Mouse (Mus musculus) liver, embryonic 11.5 days (tissue): Measurements from ENCODE around the gene Tas2r115. TPM values are rescaled to one million over a fixed set of nuclear protein-coding genes. Genes with fewer than 3 reads are reported as not detected.
"Not testable (repeated sequence)": the region's sequence is repeated elsewhere in the genome, so short reads cannot be mapped to it uniquely, and the experiment has no call there.

ENCODE experiments used
- ATAC-seq: fragments of 200-750 bp; cut with Nextera tagmentation; replicated peaks from 2 replicates; pipeline ENCODE4 v1.8.0; 2017; ENCODE audit warnings: moderate number of reproducible peaks, mild to moderate bottlenecking, moderate TSS enrichment, moderate library complexity; ENCODE audit not compliant: low FRiP score
- DNase-seq: peaks from one replicate; pipeline ENCODE4 v3.0.0-alpha.2; 2017; ENCODE audit warnings: low spot score
- H3K27ac ChIP-seq: fragments of 300-500 bp; sonication (generic); 2 replicates; pipeline ENCODE4 v1.5.1; 2014; ENCODE audit warnings: mild to moderate bottlenecking, low read depth, low read length, control low read depth
- H3K27me3 ChIP-seq: fragments of 300-500 bp; sonication (generic); replicated peaks from 2 replicates; pipeline ENCODE4 v1.6.1; 2014; ENCODE audit warnings: low read length, mixed read lengths; ENCODE audit not compliant: control insufficient read depth, insufficient read depth
- H3K36me3 ChIP-seq: fragments of 300-500 bp; sonication (generic); 2 replicates; pipeline ENCODE4 v1.6.1; 2014; ENCODE audit warnings: mild to moderate bottlenecking, low read length, moderate library complexity, mixed read lengths; ENCODE audit not compliant: control insufficient read depth, insufficient read depth
- H3K4me1 ChIP-seq: fragments of 300-500 bp; sonication (generic); replicated peaks from 2 replicates; pipeline ENCODE4 v1.6.1; 2014; ENCODE audit warnings: low read length, mixed read lengths; ENCODE audit not compliant: control insufficient read depth, insufficient read depth
- H3K4me2 ChIP-seq: fragments of 300-500 bp; sonication (generic); 2 replicates; pipeline ENCODE4 v1.6.1; 2014; ENCODE audit warnings: mild to moderate bottlenecking, control low read depth, moderate library complexity
- H3K4me3 ChIP-seq: fragments of 300-500 bp; sonication (generic); 2 replicates; pipeline ENCODE4 v1.5.1; 2014; ENCODE audit warnings: low read depth, low read length, control low read depth
- H3K9ac ChIP-seq: fragments of 300-500 bp; sonication (generic); 2 replicates; pipeline ENCODE4 v1.6.1; 2014; ENCODE audit warnings: low read depth, low read length, control low read depth
- H3K9me3 ChIP-seq: fragments of 300-500 bp; sonication (generic); 2 replicates; pipeline ENCODE4 v1.6.1; 2016; ENCODE audit warnings: low read length, inconsistent platforms, mixed read lengths; ENCODE audit not compliant: control insufficient read depth
- WGBS: fragments of 180-500 bp; shearing (Covaris S2); extraction: QIAGEN DNeasy Blood & Tissue Kit; methylation state at CpG from one replicate; pipeline ENCODE4 v1.1.7; 2014; 5-methylcytosine and 5-hydroxymethylcytosine counted together
- polyA plus RNA-seq: library from polyadenylated mRNA; unstranded; fragments of >200 nt; fragmentation: Nextera tagmentation; extraction: Ambion mirVana; gene quantifications from 2 replicates; pipeline ENCODE4 v1.2.1, GENCODE M21; 2014

The Tas2r115 gene
- not detected in 2 replicates for polyA plus RNA-seq

DNA sequence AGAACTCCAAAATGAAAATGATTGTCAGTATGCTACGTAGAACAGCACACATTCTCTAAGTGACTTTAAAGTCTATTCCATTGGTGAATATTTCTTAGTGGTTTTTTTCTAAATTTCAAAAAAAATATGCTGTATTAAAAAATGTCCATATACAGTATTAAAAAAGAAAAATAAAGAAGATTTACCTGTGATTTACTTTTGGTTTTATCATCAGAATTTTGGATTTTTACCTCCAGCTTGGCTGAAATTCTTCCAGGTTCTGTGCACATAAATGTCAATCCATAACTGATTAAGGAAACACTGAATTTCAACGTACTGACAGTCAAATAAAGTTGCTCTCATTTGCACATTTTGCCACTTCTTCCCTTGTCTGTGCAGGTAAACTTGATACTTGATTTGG is at the start of gene Tas2r115:
Gene Tas2r115 (minus strand): TSS at position 101 of the 400 bp plus-strand sequence.
- Histone ChIP-seq H3K27me3 (no peaks in the 10 kb centered on the region), H3K9ac (no peak within 1 kb of the TSS), H3K9me3 (no peaks in the 10 kb centered on the region), H3K27ac (no peak within 1 kb of the TSS), H3K4me3 (no peak within 1 kb of the TSS), H3K36me3 (no peaks in the 10 kb centered on the region), H3K4me1 (no peaks in the 10 kb centered on the region), H3K4me2 (no peak within 1 kb of the TSS)
- 73% methylated on average over 2 of the region's 2 CpGs for WGBS
- no peak for ATAC-seq
- no peak for DNase-seq

DNA sequence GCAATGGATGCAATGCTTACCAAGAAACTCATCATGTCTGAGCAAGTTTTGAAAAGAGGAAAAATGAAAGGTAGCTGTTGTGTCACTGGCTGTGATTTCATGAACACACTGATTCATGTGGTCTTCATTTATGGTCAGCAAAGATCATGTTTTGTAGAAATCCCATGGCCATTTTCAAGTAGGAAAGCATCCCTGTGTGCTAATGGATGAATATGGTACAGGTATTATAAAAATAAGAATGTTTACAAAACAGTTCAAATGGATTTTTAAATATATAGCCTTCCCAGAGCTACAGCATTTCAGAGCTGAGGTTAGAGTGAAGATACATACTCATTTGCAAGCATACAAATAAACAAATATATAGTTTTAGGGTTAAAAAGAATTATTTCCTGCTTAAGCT is 40.2 kb upstream of the Tas2r115 start, which contains the start of gene Tas2r136:
Gene Tas2r136 (minus strand): TSS at position 101 of the 400 bp plus-strand sequence.
- H3K36me3 ChIP-seq: no peaks in the 10 kb centered on the region
- no peak within 1 kb of the TSS for H3K27ac ChIP-seq
- no peaks in the 10 kb centered on the region for H3K4me1 ChIP-seq
- H3K27me3 ChIP-seq: no peaks in the 10 kb centered on the region
- no peak for ATAC-seq
- H3K4me2 ChIP-seq: no peak within 1 kb of the TSS
- no peaks in the 10 kb centered on the region for H3K9me3 ChIP-seq
- no peak for DNase-seq
- no peak within 1 kb of the TSS for H3K9ac ChIP-seq
- no peak within 1 kb of the TSS for H3K4me3 ChIP-seq

DNA sequence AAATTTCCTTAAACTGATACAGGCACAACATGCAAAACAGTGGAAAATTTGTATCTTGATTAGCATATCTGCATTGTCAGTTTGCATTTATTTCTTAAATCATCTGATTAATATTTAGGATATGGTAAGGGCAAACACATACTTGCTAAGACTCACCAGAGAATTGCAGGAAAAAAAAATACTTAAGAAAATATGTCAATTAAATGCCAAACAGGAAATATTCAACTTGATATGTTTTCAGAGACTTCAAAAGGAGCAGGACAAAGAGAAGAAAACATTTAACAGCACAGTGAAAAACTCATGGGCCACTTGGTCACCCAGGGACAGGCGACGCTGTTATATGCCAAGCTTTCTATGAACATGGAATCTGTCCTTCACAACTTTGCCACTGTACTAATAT is 24.0 kb upstream of the Tas2r115 start, which contains the start of gene Tas2r102:
Gene Tas2r102 (plus strand): TSS at position 301 of the 400 bp plus-strand sequence.
- no peak within 1 kb of the TSS for H3K4me3 ChIP-seq

DNA sequence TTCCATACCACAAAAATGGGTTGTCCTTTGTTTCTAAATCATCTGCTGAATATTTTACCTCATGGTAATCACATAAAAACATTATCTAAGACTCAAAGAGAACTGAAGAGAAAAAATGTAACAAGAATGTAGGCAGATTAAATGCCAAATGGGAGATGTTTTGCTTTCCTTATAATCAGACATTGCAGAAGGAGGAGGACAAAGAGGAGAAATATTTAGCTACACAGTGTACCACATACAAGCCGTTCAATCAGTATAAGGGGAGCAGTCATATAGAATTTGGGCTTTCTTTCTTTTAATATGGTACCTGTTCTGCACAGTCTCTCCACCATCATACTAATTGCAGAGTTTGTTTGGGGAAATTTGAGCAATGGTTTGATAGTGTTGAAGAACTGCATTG is 16.6 kb upstream of the Tas2r115 start, which contains the start of gene Tas2r124:
Gene Tas2r124 (plus strand): TSS at position 301 of the 400 bp plus-strand sequence.
- Histone ChIP-seq H3K4me2 (no peak within 1 kb of the TSS), H3K4me3 (no peak within 1 kb of the TSS), H3K4me1 (no peaks in the 10 kb centered on the region), H3K9me3 (no peaks in the 10 kb centered on the region), H3K27me3 (no peaks in the 10 kb centered on the region), H3K9ac (no peak within 1 kb of the TSS), H3K27ac (no peak within 1 kb of the TSS), H3K36me3 (no peaks in the 10 kb centered on the region)
- WGBS: 71% methylated on average over 1 of the region's 1 CpGs
- no peak for ATAC-seq
- DNase-seq: no peak

More for the DNA sequence above, 24.0 kb upstream of the Tas2r115 start, which contains the start of gene Tas2r102:
- DNase-seq: no peak
- no peaks in the 10 kb centered on the region for H3K9me3 ChIP-seq
- no peaks in the 10 kb centered on the region for H3K36me3 ChIP-seq
- 96% methylated on average over 2 of the region's 2 CpGs for WGBS
- no peak within 1 kb of the TSS for H3K27ac ChIP-seq
- no peak within 1 kb of the TSS for H3K4me2 ChIP-seq
- no peaks in the 10 kb centered on the region for H3K4me1 ChIP-seq
- no peak within 1 kb of the TSS for H3K9ac ChIP-seq
- no peak for ATAC-seq
- H3K27me3 ChIP-seq: no peaks in the 10 kb centered on the region

DNA sequence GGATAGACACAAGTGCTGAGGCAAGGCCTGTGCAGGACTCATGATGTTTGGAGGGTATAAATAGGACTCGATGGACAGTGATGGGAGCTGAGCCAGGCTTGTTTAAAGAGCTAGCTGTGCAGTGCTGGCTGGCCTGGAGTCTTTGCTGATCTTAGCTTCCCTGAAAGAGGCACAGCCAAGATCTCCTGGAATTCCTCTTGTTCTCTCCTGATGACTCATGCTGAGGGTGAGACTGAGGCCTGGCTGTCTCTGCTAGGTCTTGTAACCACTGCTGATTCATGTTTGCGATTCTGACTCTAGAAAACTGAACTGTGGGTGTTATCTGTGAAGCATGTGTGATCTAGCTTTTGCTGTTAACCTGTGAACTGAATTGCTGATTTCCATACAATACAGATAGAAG is 12.4 kb upstream of the Tas2r115 start:
- H3K27me3 ChIP-seq: no peaks in the 10 kb centered on the region
- WGBS: 65% methylated on average over 2 of the region's 2 CpGs
- DNase-seq: no peak
- H3K9me3 ChIP-seq: no peaks in the 10 kb centered on the region
- H3K4me1 ChIP-seq: no peaks in the 10 kb centered on the region
- H3K9ac ChIP-seq: no peak overlapping the region
- H3K4me2 ChIP-seq: no peak overlapping the region
- H3K27ac ChIP-seq: no peak overlapping the region
- no peak for ATAC-seq
- H3K36me3 ChIP-seq: no peaks in the 10 kb centered on the region
- H3K4me3 ChIP-seq: no peak overlapping the region

DNA sequence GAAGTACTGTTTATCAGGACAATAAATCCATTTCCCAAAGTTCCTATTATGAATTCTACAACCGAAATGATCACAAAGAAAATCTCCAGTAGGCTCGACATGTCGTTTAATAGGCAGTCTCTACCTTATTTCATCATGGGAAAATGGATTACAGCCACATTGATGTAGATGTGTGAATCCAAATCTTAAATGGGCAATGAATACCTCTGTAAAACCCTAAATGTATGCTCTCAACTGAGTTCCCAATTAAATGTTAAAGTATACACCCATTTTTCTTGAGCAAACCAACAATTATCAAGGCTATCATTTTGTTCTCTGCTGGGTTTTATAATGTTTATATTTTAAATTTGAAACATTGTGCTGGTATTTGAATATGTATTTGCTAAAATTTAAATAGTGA is 26.0 kb downstream of the Tas2r115 start, which contains the start of gene Tas2r122:
Gene Tas2r122 (minus strand): TSS at position 101 of the 400 bp plus-strand sequence.
- H3K4me1 ChIP-seq: no peaks in the 10 kb centered on the region
- H3K4me3 ChIP-seq: no peak within 1 kb of the TSS
- H3K4me2 ChIP-seq: no peak within 1 kb of the TSS
- DNase-seq (no peak), ATAC-seq (no peak)
- H3K9ac ChIP-seq: no peak within 1 kb of the TSS
- no peak within 1 kb of the TSS for H3K27ac ChIP-seq
- 81% methylated on average over 3 of the region's 3 CpGs for WGBS
- no peaks in the 10 kb centered on the region for H3K36me3 ChIP-seq
- no peaks in the 10 kb centered on the region for H3K27me3 ChIP-seq
- no peaks in the 10 kb centered on the region for H3K9me3 ChIP-seq

DNA sequence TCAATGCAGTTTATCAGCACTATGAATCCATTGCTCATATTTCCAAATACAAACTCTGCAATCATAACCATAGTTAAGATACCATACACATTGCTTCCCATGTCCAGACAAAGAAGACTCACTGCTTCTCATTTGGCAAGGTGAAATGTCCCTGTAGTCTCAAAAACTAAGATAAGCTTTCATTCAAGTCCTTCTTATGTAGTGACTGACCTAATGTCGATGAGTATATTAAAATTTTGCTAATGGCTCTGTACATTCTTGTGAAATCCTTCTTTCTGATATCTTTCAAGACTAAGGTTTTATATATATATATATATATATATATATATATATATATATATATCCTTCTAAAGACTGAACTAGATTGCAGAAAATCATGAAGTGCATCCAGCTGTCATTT is 36.9 kb downstream of the Tas2r115 start, which contains the start of gene Tas2r121:
Gene Tas2r121 (minus strand): TSS at position 101 of the 400 bp plus-strand sequence.
- H3K36me3 ChIP-seq: no peaks in the 10 kb centered on the region
- ATAC-seq (no peak), DNase-seq (no peak)
- WGBS: 51% methylated on average over 1 of the region's 1 CpGs
- no peak within 1 kb of the TSS for H3K4me3 ChIP-seq
- H3K27me3 ChIP-seq: no peaks in the 10 kb centered on the region
- H3K4me1 ChIP-seq: no peaks in the 10 kb centered on the region
- no peak within 1 kb of the TSS for H3K9ac ChIP-seq
- H3K4me2 ChIP-seq: no peak within 1 kb of the TSS
- no peaks in the 10 kb centered on the region for H3K9me3 ChIP-seq
- no peak within 1 kb of the TSS for H3K27ac ChIP-seq

DNA sequence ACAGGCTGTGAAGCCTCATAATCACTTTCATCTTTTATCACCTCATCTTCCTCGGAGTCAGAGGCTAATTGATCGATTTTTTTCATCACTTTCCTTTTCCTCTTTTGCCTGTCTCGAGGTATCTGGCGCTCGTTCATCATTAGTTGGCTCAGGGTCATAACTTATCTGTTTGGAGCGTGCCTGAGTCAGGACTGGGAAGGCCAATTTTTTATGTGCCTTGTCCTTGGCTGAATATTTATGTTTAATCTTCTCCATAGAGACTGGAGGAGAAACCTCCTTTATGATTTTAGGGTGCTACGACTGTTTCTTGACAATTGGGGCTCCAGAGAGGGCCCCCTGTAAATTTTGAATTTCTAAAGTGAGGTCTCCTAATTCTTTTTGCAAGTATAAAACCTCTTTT is 46.2 kb downstream of the Tas2r115 start:
- not testable (repeated sequence) for H3K9me3 ChIP-seq, DNase-seq, ATAC-seq, H3K4me1 ChIP-seq, H3K9ac ChIP-seq, H3K27me3 ChIP-seq, H3K4me3 ChIP-seq, H3K27ac ChIP-seq, H3K36me3 ChIP-seq, H3K4me2 ChIP-seq
- 71% methylated on average over 7 of the region's 7 CpGs for WGBS
